Mouse (Mus musculus): ENCODE data around the gene Slbp. TPM values are rescaled to one million over a fixed set of nuclear protein-coding genes. Genes with fewer than 3 reads are reported as not detected.

Slbp gene
- total RNA-seq (2021) = 10 to 100 TPM; 38.4 to 42.2 TPM
- long read RNA-seq, experiment 1, transcript Slbp-201 (8 exons, 1,906 nt) = major isoform, 36 of 50 reads
- long read RNA-seq, experiment 1, partial matches to known transcripts = 4 of 50 reads
- long read RNA-seq, experiment 1, other reads (novel, unspliced or antisense) = 6 of 50 reads
- long read RNA-seq, experiment 2, transcript Slbp-201 (8 exons, 1,906 nt) = major isoform, 34 of 52 reads
- long read RNA-seq, experiment 2, partial matches to known transcripts = 8 of 52 reads
- long read RNA-seq, experiment 2, other reads (novel, unspliced or antisense) = 6 of 52 reads

DNA sequence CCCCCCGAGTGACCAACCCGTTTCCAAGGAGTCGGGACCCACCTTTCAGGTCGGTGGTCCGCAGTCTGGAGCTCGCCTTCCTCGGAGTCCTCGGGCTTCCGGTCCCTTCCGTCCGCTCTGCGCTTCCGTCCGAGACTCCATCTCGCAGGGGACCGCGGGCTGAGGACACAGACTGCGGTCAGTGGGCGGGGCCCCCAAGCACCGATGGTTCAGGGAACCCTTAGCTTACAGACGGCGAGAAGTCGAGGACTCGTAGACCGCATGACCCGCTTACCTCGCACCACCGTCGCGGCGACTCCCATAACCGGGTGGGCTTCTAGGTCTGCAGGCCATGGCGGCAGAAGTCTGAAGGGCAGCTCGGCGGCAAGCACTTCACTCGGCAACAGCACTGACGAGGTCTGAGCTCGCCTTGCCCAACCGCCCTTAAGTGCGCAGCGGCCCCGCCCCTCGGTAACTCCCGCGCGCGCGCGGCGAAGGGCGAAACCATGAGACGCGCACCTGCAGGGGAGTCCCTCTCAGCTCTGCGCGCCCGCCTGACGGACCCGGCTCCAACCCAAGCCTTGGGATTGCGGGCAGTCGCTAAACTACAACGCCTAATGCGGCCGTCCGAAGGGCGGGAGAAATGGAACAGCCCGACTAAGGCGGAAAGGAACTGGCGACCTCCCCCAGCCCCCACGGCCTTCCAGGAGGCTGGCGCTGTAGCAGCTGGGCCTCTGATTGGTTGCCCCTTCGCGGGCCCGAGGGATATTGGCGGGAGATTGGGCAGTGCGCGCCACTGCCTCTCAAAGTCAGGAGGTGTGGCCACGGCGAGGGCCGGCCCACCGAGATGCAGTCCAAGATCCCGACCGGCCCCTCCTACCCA, at the start of gene Slbp:
Slbp (minus strand) TSS at position 654 of the 862 bp plus-strand sequence.
- DNase-seq (ENCODE audit: low spot score in 2 of 2) = peak; percentile 93 to 96

DNA sequence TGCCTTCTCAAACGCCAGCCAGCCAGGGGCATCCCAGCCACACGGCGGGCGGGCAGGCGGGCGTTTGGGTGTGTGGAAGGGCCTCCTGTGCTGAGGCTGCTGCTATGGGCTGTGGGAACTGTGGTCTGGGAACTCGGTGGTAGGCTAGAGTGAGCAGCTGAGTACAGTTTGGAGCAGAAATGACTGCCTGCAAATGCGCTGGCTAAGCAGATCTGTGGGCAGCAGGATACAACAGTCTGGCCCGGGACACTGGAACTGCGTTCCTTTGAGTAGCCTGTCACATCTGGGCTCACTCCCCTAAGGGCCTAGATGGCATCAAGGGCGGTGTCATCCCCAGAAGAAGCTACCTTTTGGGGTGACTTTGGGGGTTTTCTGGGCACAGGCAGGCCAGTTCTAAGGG, 49.5 kb upstream of the Slbp start:
- no peak for DNase-seq (ENCODE audit: low spot score in 2 of 2)

DNA sequence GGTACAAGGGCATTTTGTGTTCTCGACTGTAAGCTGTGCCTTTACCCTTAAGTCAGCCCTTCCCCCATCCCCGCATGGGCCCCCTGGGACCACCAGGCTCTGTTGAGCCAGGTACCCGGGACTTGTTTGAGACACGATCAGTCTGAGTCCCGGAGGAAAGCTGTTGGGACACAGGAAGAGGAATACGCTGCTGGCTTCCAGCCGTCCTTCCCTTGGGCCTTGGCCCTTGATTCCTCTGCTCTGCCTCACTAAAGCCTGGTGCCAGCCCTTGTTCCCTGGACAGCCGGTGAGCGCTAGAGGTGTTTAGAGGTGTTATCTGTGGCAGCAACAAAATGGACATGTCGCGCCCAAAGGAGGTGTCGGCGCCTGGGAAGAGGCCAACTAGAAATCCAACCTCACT, 47.6 kb upstream of the Slbp start:
- DNase-seq (ENCODE audit: low spot score in 2 of 2) = no peak

DNA sequence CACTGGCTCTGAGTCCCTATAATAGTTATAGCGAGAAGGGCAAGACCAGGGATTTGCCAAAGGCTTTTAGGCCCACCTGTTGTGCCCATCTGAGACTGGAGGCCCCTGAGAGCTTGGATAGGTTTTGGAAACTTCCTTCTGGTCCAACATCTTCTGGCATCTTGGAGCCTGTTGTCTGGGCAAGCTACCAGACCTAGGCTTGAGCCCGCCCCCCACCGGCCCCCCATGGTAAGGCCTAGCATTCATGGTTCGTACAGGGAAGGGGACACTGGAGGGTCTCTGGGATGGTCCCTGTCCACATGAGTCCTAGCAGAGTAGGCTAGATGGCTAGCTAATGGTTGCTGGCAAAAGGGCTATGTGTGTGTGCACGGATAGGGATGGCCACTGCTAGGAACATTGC, 46.3 kb upstream of the Slbp start:
- no peak for DNase-seq (ENCODE audit: low spot score in 2 of 2)

DNA sequence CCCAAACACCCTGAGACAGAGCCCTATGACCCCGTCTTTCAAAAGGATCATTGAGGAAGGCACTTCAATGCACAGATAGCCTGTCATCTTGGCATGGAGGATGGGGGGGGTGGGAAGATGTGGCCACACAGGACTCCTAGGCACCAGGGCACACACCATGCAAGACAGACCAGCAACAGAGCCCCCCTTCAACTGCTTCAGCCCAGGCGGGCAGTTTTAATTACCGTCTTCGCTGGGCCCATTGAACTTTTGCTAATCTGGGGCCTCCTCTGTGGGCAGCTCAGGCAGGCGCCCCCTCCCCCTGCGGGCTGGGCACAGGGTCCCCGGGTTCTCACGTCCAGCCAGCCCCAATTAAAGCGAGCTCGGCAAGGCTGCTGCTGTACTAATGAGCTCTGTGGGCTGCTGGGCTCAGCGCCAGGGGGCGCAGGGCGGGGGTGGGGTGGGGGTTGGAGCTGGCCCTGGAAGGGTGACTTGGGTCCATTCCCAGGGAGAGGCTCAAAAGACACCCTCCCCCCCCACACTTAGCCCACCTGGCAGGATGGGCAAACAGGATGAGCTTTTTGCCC, 45.7 kb upstream of the Slbp start:
- no peak for DNase-seq (ENCODE audit: low spot score in 2 of 2)

DNA sequence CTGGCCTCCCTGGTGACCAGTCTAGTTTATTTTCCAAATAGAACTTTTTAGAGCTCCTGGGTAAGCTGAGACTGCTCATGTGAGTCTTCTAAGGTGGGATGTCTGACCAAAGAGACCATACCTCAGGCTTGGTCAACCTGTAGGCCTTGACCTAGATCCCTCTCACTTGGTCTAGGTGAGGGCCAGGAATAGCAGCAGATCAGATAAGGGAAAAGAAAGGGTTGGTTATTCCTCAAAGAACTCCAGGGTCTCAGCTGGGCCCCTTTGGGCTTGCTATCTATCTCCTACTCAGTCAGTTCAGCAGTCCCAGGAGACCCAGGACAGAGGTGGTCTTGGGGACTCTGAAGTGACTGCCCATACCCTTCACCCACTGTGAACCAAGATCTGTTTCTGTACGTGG, 45.2 kb upstream of the Slbp start:
- DNase-seq (ENCODE audit: low spot score in 2 of 2) = no peak

DNA sequence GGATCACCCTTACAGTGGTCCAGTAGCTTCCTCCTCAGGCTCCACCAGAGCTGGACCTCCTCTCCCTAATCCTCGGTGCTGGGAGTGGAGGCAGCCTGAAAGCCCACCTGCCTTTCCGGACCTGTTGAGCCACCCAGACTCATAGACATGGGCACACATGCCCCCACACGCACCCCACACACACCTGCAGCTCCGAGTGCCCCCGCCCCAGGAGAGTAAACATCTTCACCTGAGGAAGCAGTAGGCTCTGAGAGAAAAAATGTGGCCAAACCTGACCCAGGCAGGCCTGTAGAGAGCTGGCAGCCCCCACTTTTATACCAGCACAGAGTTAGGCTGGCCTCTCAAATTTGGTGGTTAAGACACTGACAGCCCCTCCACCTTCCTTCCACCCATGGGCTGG, 44.1 kb upstream of the Slbp start:
- DNase-seq (ENCODE audit: low spot score in 2 of 2) = no peak

DNA sequence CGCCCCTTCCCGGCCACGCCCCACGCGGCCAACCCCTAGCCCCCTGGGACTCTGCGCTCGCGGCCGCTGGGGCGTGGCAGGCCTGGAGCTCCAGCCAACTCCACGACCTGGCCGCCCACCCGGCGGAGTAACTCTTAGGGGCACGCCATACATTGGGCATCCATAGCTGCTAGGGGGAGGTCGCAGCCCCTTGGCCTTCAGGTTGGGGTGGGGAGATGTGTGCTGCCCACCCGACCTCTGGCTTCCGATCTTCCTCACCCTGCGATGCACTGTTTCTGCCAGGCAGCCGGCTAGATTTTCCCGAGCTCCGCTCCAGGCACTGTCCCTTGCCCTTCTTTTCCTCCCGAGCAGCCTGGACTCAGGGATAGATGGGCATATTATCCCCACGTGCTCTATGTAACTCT, 43.3 kb upstream of the Slbp start:
- peak in 1 of 2 experiments; percentile 37 for DNase-seq (ENCODE audit: low spot score in 2 of 2)

DNA sequence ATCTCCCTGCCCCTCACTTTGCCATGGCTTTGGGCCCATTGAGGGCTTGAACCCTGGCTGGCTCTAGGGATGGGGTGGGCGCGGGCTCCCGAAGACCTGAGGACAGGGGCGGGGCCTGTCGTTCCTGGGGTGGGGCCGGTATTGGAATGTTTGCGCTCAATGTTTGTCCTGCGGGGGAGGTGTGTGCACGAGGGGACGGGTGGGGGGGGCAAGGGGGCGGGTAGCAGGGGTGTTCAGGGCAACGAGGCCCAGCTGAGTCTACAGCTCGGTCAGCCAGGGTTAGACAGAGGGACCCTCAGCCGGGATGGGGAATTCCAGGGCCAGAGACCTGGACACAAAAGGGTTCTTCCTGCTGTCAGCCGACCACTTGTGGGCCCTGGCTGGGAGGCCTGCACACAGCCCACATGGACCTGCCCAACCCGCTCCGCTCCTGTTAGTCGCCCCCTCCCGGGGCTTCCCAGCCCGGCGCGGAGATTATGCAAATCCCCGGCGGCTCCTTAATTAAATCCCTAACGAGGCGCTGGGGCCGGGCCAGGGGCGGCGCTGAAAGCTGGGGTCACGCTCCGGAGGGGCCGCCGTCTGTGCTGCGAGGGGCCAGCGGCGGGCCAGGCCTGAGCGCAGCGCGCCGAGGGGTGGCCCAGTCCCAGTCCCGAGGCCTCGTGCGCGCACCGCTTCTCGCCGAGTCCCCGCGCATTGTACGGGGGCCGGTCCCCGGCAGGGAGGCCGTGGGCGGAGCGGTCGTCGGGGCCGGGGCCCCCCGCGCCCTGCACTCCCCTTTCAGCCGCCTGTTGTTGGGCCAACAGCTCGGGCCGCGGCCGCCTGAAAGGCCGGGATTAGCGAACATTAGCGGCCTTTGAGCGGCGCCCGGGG, 42.7 kb upstream of the Slbp start:
- peak in 1 of 2 experiments; percentile 47 for DNase-seq (ENCODE audit: low spot score in 2 of 2)

DNA sequence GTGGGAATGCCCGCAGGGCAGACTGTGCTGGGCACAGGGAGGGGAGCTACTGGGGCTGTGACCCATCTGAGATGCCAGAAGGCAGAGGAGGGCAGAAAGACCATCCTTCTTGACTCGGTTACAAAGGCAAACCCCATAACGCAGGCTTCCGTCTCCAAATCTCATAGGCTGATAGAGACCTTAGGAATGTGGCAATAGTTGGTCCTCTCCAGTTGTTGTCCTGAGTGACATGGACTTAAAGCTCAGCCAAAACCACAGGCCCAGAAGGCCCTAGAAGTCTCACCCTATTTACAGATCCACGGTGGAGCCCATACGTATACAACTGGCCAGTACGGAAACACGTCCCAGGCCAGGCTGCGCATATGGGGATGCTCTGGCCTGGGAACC, 42.1 kb upstream of the Slbp start:
- no peak for DNase-seq (ENCODE audit: low spot score in 2 of 2)

DNA sequence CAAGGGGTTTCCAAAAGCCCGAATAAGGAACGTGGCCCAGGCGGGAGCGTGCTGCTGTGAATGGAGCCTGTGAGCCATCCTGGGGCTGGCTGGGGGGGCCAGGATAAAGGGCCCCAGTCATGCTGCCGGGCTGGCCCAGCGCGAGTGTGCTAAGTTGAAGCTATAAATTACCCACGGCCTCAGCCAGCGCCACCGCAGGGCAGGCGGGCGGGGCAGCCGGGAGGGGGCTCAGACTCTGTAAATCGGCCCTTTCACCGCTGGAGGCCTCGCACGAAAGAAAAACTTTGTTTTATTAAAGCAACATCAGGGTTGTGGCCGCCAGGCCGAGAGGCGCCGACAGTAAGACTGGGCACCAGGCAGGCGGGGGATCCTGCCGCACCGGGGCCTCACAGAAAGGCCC, 40.0 kb upstream of the Slbp start:
- peak in 1 of 2 experiments; percentile 38 for DNase-seq (ENCODE audit: low spot score in 2 of 2)

DNA sequence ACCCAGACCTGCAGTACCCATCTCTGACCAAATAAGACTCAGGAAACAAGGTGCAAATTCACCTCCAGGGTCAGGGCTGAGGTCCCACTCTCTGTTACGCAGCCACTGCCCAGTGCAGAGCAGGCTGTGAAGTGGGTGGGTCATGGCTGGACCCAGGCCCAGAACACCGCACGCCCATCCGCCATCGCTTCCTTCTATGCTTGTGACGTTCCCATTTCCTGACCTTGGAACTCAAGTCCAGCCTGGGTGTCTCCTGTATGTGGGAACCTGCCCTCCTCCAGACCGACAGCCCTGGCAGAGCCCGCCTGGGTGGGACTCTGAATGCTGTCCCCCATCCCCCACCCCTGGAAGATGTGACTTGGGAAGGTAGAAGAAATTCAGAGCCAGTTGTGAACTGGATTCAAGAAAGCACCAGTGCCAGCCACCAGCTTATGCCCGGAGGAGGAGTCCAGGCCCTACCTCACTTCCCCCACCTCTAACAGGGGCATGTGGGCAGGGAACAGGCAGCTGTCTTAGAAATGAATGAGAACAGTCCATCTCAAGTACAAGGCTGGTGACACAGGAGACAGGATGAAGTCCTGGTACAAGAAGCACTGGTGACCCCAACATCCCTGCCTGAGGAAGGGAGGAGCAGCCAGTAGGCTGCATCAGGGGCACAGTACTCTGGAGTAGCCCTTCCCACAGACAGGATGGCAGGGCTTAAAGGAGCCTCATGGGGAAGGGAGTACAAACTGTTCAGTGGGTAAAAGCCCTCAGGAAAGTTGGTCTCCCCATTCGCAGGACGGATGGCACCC, 37.7 kb upstream of the Slbp start:
- DNase-seq (ENCODE audit: low spot score in 2 of 2) = no peak

DNA sequence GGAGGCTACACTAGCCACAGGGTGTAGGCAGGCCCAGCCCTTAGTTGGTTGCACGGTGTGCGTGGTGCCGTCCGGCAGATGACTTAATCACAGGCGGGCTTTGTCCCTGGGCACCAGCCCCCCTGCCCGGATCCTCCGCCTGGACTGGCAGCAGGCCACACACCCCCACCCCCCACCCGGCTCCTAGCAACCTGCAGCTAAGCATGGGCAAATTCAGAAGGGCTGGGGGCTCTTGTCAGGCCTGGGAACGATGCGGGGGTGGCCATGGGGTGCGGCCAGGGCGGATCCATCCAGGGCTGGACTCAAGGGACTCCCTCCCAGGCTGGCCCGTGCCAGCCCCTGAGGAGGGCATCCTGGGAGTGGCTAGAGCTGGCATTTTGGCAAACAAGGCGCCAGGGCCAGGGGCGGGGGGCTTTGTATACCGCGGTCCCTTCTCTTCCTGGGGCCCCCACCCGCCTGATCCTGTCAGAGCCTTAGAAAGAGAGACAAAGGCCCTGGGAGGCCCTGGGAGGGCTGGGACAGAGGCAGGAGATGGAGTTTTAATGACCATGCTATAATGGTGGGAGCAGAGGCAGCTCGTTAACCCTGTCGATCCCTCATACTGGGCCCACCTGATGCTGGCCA, 37.0 kb upstream of the Slbp start:
- no peak for DNase-seq (ENCODE audit: low spot score in 2 of 2)

DNA sequence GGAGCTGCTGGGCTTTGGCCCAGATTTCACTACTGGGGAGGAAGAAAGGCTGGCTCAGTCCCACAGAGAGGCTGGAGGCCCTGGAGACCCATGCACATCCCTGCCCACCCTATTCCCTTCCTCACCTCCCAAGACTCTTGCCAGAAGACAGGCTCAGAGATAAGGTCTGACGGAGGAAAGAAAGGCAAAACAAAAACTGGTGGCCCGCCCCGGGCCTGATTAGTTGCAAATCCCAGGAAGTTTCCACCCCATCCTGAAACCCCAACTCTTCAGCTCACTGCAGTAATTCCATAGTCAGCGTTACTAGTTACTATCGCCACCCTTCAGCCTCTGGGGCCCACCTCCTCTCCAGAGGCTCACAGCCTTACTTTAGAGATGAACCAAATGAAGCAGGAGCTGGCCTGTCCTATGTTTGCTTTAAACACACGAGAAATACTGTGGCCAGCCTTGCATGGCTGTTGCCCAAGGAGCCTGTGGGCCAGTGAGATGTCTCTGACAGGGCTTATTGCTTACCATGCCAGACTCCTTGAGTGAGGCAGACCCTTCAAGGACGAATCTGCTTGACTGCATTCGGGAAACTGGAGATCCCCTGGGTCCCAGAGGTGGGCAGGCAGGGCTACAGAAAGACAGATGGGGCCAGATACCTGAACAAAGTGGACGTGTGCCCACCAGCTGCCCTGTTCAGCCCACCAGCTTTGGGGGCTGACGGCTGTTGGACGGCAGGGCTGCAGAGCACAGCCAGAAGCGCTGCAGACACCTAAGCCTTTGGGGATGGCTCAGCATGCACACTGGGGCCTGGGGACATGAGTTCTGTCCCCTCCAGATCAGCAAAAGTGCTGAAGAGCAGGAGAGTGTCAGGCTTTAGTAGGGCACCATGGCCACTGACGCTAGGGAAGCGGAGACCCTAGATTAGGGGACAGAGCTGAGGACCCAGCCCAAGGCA, 36.2 kb upstream of the Slbp start:
- DNase-seq (ENCODE audit: low spot score in 2 of 2) = no peak

DNA sequence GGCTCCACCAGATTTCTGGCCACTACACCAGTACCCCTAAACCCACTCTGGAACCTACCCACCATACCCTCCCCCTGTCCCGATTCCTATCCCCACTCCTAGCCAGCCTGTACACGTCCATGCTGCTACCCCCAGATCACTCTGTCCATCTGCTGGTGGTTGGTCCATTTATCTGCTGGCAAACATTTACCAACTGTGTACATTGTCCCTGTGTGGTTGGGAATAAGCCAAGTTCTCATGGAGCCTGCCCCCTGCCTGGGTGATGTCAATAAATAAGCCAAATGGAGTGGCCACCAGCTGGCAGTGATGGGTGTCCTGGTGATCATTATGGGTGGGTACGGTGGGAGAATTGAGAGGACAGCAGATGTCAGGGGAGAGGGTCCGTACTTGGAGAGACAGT, 34.8 kb upstream of the Slbp start:
- DNase-seq (ENCODE audit: low spot score in 2 of 2) = no peak

DNA sequence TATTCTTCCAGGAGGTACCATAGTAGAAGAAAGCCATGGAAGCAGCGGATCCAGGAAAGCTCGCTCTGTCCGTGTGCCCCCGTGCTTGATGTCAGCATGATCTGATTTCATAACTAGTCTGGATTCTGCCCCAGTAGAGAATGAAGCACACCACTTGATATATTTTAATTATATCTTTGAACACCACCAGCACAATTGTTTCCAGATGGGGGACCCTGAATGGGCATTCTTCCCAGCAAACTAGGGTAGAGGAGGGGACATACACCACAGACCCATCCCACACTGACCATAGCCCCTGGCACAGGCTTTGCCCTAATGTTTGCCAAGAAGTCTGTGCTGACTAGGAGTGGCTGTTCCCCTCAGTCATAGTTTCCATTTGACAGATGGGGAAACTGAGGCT, 32.6 kb upstream of the Slbp start:
- DNase-seq (ENCODE audit: low spot score in 2 of 2) = no peak

DNA sequence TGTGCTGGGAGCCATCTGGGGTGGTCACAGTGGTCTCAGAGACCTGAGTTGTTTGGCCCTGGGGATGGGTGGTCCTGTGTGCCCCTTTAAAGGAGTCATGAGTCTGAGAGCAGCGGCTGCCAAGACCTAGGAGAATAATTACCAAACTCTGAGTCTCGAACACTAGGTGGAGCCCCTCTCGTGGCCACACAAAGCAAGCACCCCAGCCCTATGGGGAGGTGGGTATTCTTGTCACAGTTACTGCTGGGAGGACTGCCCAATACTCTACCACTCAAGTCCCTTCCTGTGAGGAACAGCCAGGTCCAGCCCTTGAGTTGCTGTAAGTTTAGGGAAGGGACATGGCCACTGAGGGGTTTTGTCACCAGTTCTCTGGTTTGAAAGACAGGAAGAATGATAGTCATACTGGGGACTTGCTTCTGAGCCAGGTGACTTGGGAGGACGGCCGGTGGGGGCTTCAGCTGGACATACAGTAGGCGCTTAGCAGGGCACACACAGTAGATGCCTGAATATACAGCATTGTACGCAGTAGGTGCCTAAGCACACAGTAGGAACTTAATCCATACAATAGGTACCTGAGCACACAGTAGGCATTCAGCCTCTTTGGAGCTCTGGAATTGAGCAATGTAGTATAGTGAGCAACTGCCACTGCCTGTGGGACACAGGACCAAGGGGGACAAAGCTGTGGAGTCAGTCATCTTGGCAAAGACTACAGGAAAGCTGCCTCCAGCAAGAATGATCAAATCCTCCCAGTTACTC, 31.7 kb upstream of the Slbp start:
- DNase-seq (ENCODE audit: low spot score in 2 of 2) = no peak

DNA sequence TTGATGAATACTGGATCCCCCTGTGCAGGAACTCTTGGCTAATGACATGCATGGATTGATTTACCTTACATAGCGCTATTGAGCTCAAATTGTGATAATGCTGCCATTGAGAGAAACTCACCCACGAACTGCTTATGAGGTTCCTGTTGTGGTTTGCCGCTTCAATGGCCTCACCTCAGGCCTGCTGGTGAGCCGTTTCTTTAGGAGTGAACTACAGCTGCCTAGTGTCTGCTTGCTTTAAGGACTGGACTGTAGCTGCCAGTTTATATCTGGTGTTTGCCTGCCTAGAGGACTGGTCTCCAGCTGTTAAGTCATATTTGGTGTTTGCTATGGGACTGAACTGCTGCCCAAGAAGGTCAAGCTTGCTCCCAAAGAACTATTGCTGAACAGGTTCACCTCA, 30.6 kb upstream of the Slbp start:
- DNase-seq (ENCODE audit: low spot score in 2 of 2) = no peak
